Mouse (Mus musculus): ENCODE data around the gene Akap6. TPM values are rescaled to one million over a fixed set of nuclear protein-coding genes. Genes with fewer than 3 reads are reported as not detected.
A peak's percentile ranks its signal among the peaks of the same experiment; 100 is the strongest.

Gene Akap6
- polyA plus RNA-seq, 1 experiment: 6.6 TPM

DNA sequence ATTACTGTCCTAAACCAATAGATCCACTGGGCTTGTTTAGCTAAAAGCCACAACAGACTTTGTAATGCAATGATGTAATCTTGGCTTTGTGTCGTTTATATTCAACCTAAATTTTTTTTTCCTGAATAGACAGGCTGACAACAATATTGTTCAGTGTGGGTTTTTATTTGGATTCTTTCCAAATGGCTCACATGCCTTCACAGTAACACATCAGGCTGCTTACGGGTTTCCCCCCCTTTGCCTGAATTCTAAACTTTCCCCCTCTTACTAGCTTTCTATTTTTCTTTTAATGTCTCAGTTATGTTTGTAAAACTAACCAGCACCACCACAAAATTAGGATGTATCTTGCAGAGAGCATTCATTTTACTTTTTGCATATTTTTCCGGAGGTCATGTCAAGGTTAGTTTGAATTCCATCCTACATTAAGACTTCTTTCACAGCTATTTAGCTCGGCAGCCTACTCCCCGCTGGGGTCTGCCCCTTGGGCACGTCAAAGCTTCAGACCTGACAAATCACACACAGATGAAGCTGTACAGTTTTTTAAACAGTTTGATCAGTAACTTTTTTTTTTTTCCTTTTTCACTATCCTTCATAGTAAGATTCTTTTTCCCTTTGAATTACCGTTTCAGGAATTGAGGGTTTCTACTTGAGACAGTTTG lies 362.4 kb downstream of the Akap6 start:
- Histone ChIP-seq H3K79me2 (ENCODE audit: control insufficient read depth, insufficient read depth) (no peaks in the 10 kb centered on the region), H3K4me3 (no peak overlapping the region), H3ac (ENCODE audit: control insufficient read depth, insufficient read length) (no peak overlapping the region), H3K36me3 (ENCODE audit: control insufficient read depth, insufficient read depth) (no peaks in the 10 kb centered on the region), H3K27me3 (ENCODE audit: control insufficient read depth, insufficient read depth, insufficient read length) (no peaks in the 10 kb centered on the region), H3K4me2 (ENCODE audit: low read depth) (peak overlapping the region; percentile 56)
- peak; percentile 15 for TF ChIP-seq USF1 (IDR thresholded peaks at IDR 0.05; ENCODE audit: low read depth)
- TF ChIP-seq MYOD1 (IDR thresholded peaks at IDR 0.05; ENCODE audit: control insufficient read depth in 1 of 3, insufficient read length in 2 of 3, low read depth in 2 of 3): no peak
- TF ChIP-seq MYOG (IDR thresholded peaks at IDR 0.05; ENCODE audit: control insufficient read depth in 1 of 3, insufficient read depth in 1 of 3, insufficient read length in 2 of 3, low read depth in 2 of 3): no peak
- 0 out of 2 replicates have a peak, but pooled peaks have one; percentile 15 for TF ChIP-seq CEBPB (IDR thresholded peaks at IDR 0.05; ENCODE audit: insufficient read depth, poor library complexity, severe bottlenecking)
- TF ChIP-seq POLR2AphosphoS2 (IDR thresholded peaks at IDR 0.05; ENCODE audit: insufficient read length, low read depth): no peak
- TF ChIP-seq MAX (IDR thresholded peaks at IDR 0.05; ENCODE audit: low read depth): no peak
- no peak for TF ChIP-seq POLR2A (IDR thresholded peaks at IDR 0.05; ENCODE audit: insufficient read length, low read depth)
- TF ChIP-seq E2F4 (IDR thresholded peaks at IDR 0.05; ENCODE audit: insufficient read depth): no peak
- no peak for TF ChIP-seq SRF (IDR thresholded peaks at IDR 0.05; ENCODE audit: control insufficient read depth, insufficient read length, low read depth)

DNA sequence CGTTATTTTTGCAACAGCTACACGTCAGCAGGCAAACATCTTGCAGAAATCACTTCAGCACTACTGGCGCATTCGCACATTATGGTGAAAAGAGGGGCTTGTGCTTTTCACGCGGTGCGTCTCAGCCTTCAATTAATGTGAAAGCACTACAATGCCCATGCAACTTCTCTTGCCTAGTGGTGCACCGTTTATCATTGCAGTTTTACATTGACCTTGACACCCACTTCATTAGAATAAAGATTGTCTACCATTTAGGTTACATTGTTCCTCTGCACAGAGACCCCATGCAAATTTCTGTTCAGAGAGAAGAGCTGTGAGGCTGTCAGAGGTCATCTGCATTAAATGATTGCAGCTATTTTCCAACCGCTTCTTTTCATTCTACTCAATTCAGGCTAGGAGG lies 363.8 kb downstream of the Akap6 start:
- Histone ChIP-seq H3K4me3 (no peak overlapping the region), H3K36me3 (ENCODE audit: control insufficient read depth, insufficient read depth) (no peaks in the 10 kb centered on the region), H3ac (ENCODE audit: control insufficient read depth, insufficient read length) (no peak overlapping the region), H3K79me2 (ENCODE audit: control insufficient read depth, insufficient read depth) (no peaks in the 10 kb centered on the region), H3K27me3 (ENCODE audit: control insufficient read depth, insufficient read depth, insufficient read length) (no peaks in the 10 kb centered on the region), H3K4me2 (ENCODE audit: low read depth) (no peak overlapping the region)
- TF ChIP-seq TCF12 (IDR thresholded peaks at IDR 0.05; ENCODE audit: insufficient read depth, poor library complexity, severe bottlenecking): no peak
- no peak for TF ChIP-seq CEBPB (IDR thresholded peaks at IDR 0.05; ENCODE audit: insufficient read depth, poor library complexity, severe bottlenecking)
- no peak for TF ChIP-seq TCF3 (IDR thresholded peaks at IDR 0.05; ENCODE audit: insufficient read length, low read depth)
- no peak for TF ChIP-seq MAX (IDR thresholded peaks at IDR 0.05; ENCODE audit: low read depth)
- no peak for TF ChIP-seq REST (IDR thresholded peaks at IDR 0.05; ENCODE audit: insufficient read depth, insufficient read length)
- TF ChIP-seq E2F4 (IDR thresholded peaks at IDR 0.05; ENCODE audit: insufficient read depth): no peak
- no peak for TF ChIP-seq MYOD1 (IDR thresholded peaks at IDR 0.05; ENCODE audit: control insufficient read depth in 1 of 3, insufficient read length in 2 of 3, low read depth in 2 of 3)
- TF ChIP-seq MYOG (IDR thresholded peaks at IDR 0.05; ENCODE audit: control insufficient read depth in 1 of 3, insufficient read depth in 1 of 3, insufficient read length in 2 of 3, low read depth in 2 of 3): no peak
- TF ChIP-seq USF1 (IDR thresholded peaks at IDR 0.05; ENCODE audit: low read depth): no peak
- TF ChIP-seq POLR2A (IDR thresholded peaks at IDR 0.05; ENCODE audit: insufficient read length, low read depth): no peak
- TF ChIP-seq SRF (IDR thresholded peaks at IDR 0.05; ENCODE audit: control insufficient read depth, insufficient read length, low read depth): no peak
- no peak for TF ChIP-seq POLR2AphosphoS2 (IDR thresholded peaks at IDR 0.05; ENCODE audit: insufficient read length, low read depth)

DNA sequence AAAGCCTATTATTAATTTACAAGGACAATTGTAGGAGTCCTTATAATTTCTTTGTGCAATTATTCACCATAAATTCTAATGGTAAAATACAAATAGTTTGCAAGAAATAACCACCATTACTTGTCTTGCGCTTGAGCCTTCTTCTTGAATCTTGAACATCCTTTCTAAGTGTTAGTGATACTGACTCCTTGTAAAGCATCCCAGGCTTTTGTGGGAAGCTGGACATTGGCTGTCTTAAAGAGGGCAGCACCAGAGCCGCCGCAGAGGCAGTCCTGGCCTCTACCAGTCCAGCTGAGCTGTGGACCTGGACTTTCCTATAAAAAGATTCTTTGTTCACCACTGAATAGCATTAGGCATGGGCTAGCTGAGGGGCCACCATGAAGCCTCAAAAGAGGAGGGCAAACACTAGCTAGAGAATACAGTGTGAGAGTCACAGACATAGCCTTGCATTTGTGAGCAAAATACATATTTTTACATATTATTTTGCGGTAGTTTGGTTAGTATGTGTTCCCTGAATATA lies 365.1 kb downstream of the Akap6 start:
- Histone ChIP-seq H3K4me2 (ENCODE audit: low read depth) (no peak overlapping the region), H3K4me3 (no peak overlapping the region), H3K79me2 (ENCODE audit: control insufficient read depth, insufficient read depth) (no peaks in the 10 kb centered on the region), H3K36me3 (ENCODE audit: control insufficient read depth, insufficient read depth) (no peaks in the 10 kb centered on the region), H3K27me3 (ENCODE audit: control insufficient read depth, insufficient read depth, insufficient read length) (no peaks in the 10 kb centered on the region), H3ac (ENCODE audit: control insufficient read depth, insufficient read length) (no peak overlapping the region)
- no peak for TF ChIP-seq E2F4 (IDR thresholded peaks at IDR 0.05; ENCODE audit: insufficient read depth)
- TF ChIP-seq TCF12 (IDR thresholded peaks at IDR 0.05; ENCODE audit: insufficient read depth, poor library complexity, severe bottlenecking): no peak
- no peak for TF ChIP-seq POLR2A (IDR thresholded peaks at IDR 0.05; ENCODE audit: insufficient read length, low read depth)
- TF ChIP-seq REST (IDR thresholded peaks at IDR 0.05; ENCODE audit: insufficient read depth, insufficient read length): no peak
- no peak for TF ChIP-seq MYOG (IDR thresholded peaks at IDR 0.05; ENCODE audit: control insufficient read depth in 1 of 3, insufficient read depth in 1 of 3, insufficient read length in 2 of 3, low read depth in 2 of 3)
- no peak for TF ChIP-seq CEBPB (IDR thresholded peaks at IDR 0.05; ENCODE audit: insufficient read depth, poor library complexity, severe bottlenecking)
- no peak for TF ChIP-seq USF1 (IDR thresholded peaks at IDR 0.05; ENCODE audit: low read depth)
- TF ChIP-seq SRF (IDR thresholded peaks at IDR 0.05; ENCODE audit: control insufficient read depth, insufficient read length, low read depth): no peak

DNA sequence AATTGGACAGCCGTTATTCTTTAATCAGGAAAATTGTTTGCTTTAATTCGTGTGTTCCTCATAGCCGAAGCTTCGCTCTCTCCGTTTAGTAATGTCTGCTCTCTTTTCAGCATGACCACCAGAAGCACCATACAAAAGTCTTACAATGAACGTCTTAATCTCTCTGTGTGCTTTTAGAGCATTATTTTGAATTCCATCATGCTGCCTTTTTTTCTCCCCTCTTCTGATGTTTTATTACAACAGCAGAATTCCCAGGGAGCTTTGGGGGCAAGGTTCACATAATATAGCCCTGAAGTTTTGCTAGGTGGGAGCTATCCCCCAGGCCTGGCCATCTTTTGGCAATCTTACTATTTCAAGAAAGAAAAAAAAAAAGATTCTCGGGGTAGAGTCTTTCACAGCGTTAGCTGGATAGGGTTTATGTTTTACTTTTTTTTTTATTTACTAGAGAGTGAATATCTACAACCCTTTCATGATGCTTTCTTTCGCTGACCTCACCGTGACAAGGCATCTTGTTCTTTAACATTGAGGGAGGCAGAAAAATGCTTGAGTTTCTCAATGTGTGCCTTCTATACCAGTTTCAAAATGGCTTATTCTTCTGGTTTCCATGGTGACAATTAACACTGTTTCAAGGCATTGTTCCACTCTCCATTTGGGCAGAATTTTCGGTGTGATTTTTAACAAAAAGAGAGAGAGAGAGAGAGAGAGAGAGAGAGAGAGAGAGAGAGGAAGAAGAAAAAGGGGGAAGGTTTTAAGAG lies 366.0 kb downstream of the Akap6 start:
- TF ChIP-seq MAX (IDR thresholded peaks at IDR 0.05; ENCODE audit: low read depth): no peak
- no peak for TF ChIP-seq SRF (IDR thresholded peaks at IDR 0.05; ENCODE audit: control insufficient read depth, insufficient read length, low read depth)
- no peak for TF ChIP-seq POLR2AphosphoS2 (IDR thresholded peaks at IDR 0.05; ENCODE audit: insufficient read length, low read depth)
- TF ChIP-seq MYOD1 (IDR thresholded peaks at IDR 0.05; ENCODE audit: control insufficient read depth in 1 of 3, insufficient read length in 2 of 3, low read depth in 2 of 3): no peak
- no peak for TF ChIP-seq TCF12 (IDR thresholded peaks at IDR 0.05; ENCODE audit: insufficient read depth, poor library complexity, severe bottlenecking)
- no peak for TF ChIP-seq CEBPB (IDR thresholded peaks at IDR 0.05; ENCODE audit: insufficient read depth, poor library complexity, severe bottlenecking)
- no peak for TF ChIP-seq USF1 (IDR thresholded peaks at IDR 0.05; ENCODE audit: low read depth)
- TF ChIP-seq TCF3 (IDR thresholded peaks at IDR 0.05; ENCODE audit: insufficient read length, low read depth): no peak
- TF ChIP-seq MYOG (IDR thresholded peaks at IDR 0.05; ENCODE audit: control insufficient read depth in 1 of 3, insufficient read depth in 1 of 3, insufficient read length in 2 of 3, low read depth in 2 of 3): no peak
- no peak for TF ChIP-seq POLR2A (IDR thresholded peaks at IDR 0.05; ENCODE audit: insufficient read length, low read depth)
- TF ChIP-seq REST (IDR thresholded peaks at IDR 0.05; ENCODE audit: insufficient read depth, insufficient read length): no peak
- Histone ChIP-seq H3K79me2 (ENCODE audit: control insufficient read depth, insufficient read depth) (no peaks in the 10 kb centered on the region), H3K36me3 (ENCODE audit: control insufficient read depth, insufficient read depth) (no peaks in the 10 kb centered on the region), H3K4me3 (no peak overlapping the region), H3K4me2 (ENCODE audit: low read depth) (no peak overlapping the region), H3ac (ENCODE audit: control insufficient read depth, insufficient read length) (no peak overlapping the region), H3K27me3 (ENCODE audit: control insufficient read depth, insufficient read depth, insufficient read length) (no peaks in the 10 kb centered on the region)

Data from myocyte (in vitro differentiated cells).